Mouse (Mus musculus) adrenal gland, adult 18-20 months (tissue): ENCODE data around the gene Defb21. TPM values are rescaled to one million over a fixed set of nuclear protein-coding genes. Genes with fewer than 3 reads are reported as not detected.

ENCODE experiments used
- DNase-seq, 2 experiments: peaks; one replicate each; pipeline ENCODE4 v3.0.0; 2021 to 2022; ENCODE audit warnings: low spot score in 2 of 2
- long read RNA-seq, 2 experiments: library from polyadenylated mRNA; stranded (forward); transcript quantifications; one replicate each; pipeline ENCODE4 v2.0.0; 2021
- total RNA-seq, 2 experiments: library from RNA; stranded (reverse); gene quantifications; 1 replicate in 1 of 2; 2 replicates in 1 of 2; pipeline ENCODE4 v1.2.3; 2021

Defb21 gene
- not detected for total RNA-seq
- long read RNA-seq, experiment 1: 0 reads
- long read RNA-seq, experiment 2: 0 reads

DNA sequence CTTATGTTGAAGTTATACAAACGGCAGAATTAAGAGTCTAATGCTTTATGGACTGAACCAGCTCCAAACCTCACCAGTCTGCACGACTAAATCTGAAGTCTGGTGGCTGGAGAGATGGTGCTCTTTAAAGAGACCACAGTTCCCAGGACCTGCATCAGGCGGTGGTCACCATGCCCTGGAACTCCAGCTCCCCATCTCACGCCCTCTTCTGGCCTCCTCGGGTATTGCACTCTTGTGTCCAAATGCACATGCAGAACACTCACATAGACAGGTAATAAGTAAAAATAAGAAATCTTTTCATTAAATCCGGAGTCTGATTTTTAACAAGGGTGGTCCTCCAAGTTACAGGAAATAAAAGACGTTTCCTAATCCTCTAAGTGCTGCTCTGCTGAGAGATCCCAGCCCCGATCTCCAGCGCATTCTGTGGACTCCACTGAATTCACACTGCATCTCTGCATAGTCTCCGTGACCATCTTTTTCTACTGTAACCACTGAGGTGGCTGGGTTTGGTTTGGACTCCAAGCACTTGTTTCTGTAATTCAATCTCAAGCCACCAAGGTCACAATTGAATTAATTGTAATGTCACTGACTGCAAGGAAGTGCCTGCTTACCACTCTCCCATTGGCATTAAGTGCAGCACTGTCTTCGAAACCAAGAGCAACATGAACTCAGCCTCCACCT is at the start of gene Defb21:
Defb21 (plus strand) TSS at position 631 of the 681 bp plus-strand sequence.
- DNase-seq: no peak

DNA sequence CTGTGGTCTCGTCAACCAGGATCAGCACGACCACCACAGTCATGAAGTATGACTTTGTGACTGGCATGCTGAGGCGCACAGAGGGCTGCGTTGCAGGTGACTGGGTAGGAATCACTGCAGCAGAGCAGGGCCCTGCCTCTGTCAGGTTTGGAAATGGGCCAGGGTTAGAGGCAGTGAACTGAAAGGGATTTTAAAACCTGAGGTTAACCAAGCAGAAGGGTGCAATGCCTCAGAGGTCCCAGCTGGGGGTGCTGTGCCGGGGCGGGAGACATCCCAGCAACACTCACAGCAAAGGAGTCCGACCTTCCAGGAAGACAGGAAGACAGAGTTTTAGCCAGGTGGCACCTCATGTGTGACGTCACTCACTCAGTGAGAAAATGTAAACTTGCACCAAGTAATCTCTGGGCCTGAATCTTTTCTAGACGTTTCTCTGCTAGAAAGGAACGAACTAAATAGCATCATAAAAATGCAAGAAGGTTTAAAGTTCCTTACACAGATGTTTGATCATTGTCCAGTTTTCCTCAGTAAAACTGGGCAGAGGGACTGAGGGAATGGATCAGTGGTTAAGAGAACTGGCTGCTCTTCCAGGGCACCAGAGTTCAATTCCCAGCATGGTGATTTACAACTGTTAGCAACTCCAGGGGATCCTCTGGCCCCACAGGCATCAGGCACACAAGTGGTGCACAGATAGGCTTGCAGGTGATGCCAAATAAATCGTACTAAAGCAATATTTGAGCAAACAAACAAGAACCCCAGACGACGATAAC is 32.4 kb upstream of the Defb21 start, which contains the start of gene Defb29:
Defb29 (minus strand) TSS at position 155 of the 767 bp plus-strand sequence.
- DNase-seq: no peak

DNA sequence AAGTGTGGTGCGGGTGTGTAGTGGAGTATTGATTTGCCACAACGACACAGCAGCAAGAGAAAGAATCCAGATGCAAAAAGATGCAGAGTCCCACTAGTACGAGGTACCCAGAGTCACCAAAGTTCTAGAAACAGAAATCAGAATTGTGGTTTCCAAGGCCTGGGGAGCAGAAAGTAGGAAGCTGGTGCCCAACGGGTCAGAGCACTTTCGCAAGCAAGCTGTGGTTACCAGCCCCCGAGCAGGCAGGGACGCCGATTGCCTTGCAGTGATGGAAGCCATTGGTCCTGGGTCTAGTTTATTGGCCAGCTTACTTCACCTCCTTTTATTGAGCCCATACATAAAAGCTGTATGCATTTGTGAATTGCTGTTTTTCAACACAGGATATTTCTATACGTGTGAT is 30.6 kb upstream of the Defb21 start:
- no peak for DNase-seq

DNA sequence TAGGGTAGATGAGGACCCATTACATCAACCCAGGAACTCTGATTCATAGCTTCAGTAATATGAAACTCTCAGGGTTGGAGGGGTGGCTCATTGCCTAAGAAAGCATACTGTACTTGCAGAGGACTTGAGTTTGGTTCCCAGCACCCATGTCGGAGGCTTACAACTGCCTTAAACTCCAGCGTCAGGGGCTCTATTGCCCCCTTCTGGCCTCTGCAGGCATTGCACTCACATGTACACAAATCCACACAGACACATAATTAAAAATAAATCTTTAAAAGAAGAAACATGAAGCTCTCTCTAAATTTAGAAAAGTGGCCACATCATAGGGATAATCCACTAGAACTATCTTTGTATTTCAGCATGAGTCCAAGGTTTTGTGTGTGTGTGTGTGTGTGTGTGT is 29.6 kb upstream of the Defb21 start:
- no peak for DNase-seq

DNA sequence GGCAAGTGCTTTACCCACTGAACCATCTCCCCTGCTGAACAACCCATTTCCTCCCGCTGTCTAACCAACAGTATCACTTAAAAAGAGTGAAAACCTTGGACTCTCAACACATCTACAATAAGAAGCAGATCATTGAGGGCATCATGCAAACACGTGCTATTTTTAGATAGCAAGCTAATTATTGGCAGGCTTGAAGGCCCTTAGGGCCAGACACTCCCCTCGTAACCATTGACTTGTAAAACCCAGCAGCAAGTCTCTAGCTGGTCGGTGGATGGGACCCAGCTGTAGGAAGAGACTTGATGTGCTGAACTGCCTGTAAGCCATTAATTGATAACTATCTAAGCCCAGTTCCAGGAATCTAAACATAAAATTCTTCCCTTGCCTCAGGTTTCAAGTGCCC is 29.1 kb upstream of the Defb21 start:
- no peak for DNase-seq

DNA sequence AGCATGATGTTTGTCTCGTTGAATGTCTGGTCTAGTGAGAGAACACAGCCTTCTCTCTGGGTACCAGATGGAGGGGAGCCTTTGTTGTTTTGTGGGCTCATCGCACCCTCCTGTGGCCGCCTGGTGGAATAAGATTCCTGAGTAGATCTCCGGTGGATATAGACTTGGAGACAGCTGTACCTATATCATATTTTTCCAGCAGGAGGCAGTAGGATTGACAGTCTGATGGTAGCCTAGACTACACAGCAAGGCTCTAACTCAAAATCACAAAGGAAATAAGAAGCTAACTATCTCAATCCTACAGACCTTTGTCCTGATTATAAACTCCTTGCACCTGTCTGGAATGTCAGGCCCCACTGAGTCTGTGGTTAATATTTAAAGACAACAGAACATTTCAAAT is 27.9 kb upstream of the Defb21 start:
- DNase-seq: peak; percentile 24 to 29

DNA sequence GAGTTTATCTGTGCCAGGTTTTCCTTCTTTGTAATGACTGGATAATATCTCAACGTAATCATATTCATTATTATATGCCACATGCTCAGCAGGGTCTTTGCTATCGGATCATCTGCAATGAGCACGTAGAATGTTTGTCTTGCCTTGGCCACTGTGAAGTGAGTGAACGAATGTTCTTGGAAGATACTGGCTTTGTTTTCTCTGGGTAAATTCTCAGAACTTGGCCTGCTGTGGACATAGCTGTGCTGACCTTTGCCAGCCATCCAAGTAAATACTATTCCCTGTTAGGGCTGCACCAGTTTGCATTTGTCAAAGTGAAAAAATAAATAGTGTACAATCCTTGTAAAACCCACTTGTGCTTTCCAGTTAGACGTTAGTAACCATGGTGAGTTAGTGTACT is 24.4 kb upstream of the Defb21 start:
- DNase-seq: no peak

DNA sequence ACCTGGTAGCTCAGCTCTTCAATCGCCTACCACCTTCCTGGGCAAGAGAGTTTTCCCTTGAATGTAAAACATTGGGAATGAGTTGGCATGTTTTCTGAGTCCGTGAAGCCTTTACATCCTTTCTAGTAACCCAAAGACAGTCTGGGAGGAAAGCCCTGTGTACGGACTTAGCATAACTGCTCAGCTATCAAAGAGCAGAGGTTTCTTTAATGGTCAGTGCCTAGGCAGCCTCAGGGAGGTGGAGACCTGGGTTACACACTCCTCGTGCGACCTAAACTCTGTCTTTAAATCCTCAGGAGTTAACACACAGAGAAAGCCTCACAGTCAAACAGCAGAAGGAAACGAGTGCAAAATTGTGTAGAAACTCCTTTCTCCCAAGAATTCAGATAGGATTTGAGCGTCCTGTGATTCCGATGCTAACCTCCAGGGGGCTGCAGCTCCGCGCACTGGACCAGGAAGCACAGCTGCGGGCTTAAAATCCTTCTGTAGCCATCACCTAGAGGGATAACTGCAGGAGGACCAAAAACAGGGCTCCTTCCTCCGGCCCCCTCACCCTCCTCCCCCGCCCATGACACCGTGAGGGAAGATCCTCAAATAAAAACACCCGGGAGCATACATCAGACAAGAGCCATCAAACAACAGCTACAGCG is 18.6 kb upstream of the Defb21 start:
- DNase-seq: peak; percentile 53 to 64

DNA sequence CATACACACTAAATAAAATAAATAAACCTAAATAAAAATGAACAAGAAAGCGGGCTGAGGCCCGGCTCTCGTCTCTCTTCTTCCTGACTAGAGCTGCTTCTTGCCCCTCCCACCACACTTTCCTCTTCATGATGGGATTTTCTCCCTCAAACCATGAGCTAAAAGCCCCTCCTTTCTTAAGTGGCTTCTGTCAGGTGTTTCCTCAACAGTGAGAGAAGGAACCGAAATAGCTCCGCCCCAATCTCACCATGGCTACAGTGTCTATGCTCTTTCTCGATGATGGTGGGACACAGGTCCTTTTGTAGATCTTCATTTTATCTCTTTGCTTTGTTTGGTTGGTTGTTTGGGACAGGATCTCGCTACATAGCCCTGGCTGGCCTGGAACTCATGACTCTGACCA is 15.9 kb upstream of the Defb21 start:
- DNase-seq: no peak

DNA sequence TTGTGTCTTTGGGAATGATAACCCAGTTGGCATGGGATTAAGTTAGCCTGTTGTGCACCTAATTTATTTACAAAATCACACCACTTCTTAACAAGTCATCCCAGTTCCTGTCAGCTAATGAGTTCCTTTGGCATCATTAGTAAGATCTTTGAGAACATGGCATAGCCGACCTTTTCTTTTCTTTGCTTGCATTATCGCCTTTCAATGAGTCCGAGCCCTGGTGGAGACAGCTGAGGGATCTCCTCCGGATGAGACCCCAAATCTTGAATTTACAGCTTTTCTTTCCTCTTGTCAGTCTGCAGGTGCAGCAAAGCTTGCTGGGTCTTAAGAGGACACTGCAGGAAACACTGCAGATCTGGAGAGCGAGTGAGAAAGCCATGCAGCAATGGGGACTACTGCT is 3.5 kb upstream of the Defb21 start, which contains the start of gene Gm17416:
Gm17416 (plus strand) TSS at position 301 of the 400 bp plus-strand sequence.
- no peak for DNase-seq

DNA sequence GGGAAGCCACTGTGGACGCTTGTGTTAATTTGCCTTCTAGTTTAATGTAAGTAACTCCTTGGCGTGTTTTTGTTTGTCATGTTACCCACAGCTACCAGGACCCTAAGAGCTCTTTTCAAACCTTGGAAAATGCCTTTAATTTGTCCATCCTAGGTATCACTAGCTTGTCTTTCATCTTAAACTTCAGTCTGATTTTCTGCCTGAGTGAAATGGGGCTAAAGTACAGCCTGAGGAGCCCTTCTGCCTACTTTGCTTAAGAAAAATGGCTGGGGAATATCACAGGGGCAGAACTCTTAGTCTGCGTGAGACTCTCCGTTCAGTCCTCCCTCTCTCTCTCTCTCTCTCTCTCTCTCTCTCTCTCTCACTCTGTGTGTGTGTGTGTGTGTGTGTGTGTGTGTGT is 2.7 kb upstream of the Defb21 start:
- no peak for DNase-seq

DNA sequence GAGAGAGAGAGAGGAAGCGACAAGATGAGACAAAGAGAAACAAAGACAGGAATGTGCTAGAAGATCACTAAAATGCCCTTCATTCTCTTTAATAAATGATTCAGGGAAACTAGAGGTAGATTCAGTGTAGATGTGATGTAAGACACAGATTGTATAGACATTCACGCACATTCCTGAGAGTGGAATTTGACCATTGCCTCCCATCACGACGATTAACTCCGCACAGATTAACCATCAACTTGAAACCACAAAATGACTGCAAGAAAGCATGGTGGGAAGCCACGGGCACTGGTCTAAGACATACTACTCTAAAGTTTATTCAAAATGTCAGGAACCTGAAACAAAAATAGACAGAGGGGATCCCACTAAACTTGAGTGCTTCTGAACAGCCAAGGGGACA is 2.2 kb upstream of the Defb21 start:
- DNase-seq: no peak

DNA sequence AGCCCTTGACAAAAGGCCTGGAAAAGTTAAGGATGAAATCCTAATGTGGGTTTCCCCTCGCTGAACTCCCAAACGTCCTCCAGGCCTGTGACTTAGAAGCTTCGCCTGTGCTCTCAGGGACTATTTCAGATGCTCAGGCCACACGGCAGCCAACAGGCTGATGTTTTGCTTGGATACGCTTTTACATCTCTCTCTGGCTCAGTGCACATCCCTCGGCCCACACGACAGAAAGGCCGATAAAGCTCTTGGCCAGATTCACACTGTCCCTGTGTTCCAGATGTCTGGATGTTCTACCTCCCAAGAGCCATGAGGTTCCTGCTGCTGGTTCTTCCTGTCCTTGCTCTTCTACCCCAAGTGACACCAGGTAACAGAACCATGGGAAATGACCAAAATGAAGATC is 940 bp downstream of the Defb21 start:
- no peak for DNase-seq

DNA sequence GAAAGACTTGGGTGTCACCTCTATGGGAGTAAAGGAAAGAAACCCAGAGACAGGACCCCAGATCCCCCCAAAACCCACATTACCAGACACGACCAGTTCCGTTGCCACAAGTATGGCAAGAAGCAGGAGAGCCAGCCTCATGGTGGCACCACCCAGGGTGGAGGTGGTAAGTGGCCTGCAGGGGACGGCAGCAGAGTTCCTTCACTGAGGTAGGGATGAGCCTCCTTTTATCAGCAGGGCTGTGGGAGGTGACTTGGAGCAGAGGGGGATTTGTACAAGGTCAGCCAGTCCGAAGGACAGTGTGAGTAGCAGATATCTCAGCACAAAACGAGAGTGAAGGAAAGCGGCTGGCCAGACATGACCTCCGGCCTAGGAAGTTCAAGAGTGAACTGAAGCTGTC is 7.6 kb downstream of the Defb21 start, which contains the start of gene Defb19:
Defb19 (minus strand) TSS at position 206 of the 400 bp plus-strand sequence.
- DNase-seq: no peak

DNA sequence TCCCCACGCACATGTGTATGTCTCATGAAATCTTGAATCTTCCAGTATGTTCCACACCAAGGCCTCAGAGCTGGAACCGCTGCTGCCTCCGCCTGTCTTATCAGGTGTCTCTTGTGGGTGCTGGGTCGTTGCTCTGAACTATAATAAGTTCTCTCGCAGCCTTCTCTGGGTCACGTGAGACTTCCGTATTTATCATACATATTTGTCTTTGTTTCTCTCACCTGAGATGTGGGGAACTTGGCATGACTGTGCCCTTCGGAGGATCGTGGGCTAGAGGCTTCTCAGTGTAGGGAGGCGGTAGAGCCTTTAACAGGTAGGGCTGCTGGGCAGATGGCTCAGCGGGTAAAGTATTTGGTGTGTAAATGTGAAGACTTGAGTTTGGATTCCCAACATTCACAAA is 8.1 kb downstream of the Defb21 start:
- DNase-seq: no peak

DNA sequence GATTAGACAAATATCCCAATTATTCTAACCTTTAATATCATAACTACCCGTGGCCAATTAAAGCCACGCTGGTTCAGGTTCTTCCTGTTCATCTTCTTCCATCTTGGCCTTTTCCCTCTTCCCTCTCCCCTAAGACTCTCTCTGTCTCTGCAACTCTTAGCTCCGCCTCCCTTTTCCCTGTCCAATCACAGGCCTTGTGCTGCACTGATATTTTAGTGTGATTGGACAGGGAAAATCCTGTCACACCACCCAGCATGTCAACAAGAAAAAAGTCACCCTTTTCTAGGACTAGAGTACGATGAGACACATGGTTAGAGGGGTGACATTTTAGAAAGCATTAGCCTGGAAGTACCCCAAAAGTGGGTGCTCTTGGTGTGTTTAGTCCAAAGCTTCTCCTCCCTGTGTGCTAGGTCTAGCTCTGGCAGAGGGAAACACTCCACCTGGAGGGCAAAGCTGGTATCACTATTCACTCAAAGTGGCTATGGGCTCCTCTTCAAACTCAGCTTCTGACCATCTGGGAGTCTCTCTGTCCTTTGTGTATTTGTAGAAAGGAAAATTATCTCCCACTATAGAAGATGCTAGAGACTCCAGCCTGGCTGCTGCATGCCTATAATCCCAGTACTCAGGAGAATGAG is 14.5 kb downstream of the Defb21 start:
- peak in 1 of 2 experiments; percentile 31 for DNase-seq

DNA sequence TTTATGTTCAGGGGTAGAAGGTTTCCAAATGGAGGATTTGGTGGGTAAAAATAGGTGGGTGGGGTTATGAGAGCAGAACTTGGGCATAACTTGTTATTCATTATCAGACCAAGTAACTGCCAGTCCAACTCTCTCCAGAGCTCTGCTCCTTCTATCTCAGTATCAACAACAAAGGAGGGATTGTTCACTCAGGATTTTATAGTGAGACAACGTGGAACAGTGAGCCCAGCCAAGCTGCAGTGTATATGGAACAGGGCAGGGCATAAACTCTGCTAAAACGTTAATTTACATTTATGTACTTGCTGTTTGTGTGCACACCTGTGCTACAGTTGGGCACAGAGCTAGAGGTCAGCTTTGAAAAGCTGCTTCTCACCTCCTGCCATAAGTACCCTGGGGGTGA is 15.9 kb downstream of the Defb21 start:
- no peak for DNase-seq

DNA sequence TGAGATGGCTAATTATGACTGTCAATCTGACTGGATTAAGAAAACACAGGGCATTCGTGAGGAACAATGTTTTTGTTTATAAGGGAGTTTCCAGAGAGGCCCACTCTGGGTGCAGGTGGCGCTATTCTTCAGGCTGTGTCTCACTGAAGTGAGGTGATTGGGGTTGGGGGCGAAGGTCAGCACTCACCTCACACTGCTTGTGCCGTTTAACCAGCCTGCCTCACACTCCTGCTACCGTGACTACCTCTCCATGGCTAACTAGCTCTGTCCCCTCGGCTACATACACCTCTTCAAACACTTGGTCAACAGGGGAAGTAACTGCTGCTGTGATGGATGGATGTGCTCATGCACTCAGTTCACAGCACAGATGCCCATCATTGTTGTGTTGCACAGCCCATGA is 16.5 kb downstream of the Defb21 start:
- no peak for DNase-seq

DNA sequence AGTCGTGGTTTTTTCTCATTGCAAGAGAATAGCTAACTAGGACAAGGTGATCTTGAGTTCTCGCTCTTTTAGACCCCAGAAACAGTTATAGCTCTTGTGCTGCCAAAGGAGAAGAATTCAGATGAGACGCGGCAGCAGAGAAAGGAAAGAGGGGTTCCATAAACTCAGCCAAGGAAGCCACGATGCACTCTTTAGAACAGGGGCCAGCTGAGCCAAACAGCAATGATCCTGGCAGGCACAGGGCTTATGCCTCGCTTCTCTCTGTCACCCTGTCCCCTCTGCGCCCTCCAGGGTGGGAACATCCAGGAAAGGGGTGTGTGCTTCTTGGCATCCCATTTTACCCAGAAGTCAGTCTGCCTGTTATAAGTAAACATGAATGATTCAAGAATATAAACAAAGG is 26.8 kb downstream of the Defb21 start, which contains the start of gene Defb45:
Defb45 (minus strand) TSS at position 101 of the 400 bp plus-strand sequence.
- no peak for DNase-seq

DNA sequence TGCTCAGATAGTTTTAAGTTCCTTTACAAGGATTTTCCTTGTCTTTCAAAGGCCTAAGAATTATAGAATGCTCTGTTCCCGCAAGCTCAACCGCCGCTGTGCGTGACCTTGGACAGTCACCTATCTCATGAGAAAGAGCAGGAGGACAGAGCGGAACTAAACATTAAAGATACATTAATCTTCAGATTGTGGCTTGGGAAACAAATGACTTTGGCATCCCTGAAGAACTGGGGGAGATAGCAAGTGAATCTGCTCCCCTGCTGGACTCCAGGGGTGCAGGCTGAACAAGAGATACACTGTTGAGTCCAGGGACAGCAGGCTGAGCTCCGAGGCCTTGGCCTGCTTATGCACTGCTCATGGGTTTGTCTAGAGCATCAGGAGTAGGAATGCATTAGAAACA is 27.5 kb downstream of the Defb21 start:
- peak in 1 of 2 experiments; percentile 12 for DNase-seq

DNA sequence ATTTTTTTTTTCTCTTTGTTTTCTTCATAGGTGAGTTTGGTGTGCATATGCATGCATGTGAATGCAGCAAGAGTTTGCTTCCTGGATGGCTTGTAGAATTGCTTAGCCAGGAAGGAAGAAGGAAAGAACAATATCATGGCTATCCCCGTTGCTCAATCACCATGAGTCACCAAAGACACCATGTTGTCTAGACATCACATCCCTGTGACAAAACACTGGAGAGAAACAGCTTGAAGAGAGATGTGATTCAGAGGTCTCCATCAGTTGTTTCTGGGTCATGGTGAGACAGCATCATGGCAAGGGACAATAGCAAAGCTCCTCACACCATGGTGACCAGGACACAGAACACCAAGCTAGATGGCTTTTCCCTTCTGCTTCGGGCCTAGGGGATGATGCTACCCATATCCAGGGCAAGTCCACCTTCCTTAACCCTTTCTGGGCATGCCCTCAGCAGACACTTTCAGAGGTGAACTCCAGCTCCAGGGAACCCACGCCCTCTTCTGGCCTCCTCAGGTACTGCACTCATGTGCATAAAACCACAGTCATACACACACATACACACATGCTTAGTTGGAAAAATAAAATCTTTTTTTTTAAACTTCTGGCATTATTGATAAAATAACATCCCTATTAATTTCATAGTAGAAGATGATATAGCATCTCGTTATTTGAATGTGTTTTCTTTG is 28.9 kb downstream of the Defb21 start:
- DNase-seq: no peak
